ENCODE assay signal across 19 mouse cellular contexts in genomic region chr4:105940891-105941290, GRCm38 (mm10).
"Had no signal": no experiment of that assay in that cellular context is flagged by ENCODE, and none has a peak within 500 bp of the region (broad histone marks: within the 10 kb centered on the region; RNA-seq: fewer than 3 reads in every experiment).

No protein-coding gene starts in this region.

- H3K27ac ChIP-seq: midbrain, embryonic 10.5 days; midbrain, embryonic 12.5 days; neural tube, embryonic 13.5 days; neural tube, embryonic 15.5 days had no signal

- H3K4me3 ChIP-seq: midbrain, embryonic 10.5 days; midbrain, embryonic 12.5 days; myocyte; neural tube, embryonic 13.5 days; neural tube, embryonic 15.5 days had no signal

- H3K9me3 ChIP-seq: midbrain, embryonic 10.5 days; midbrain, embryonic 12.5 days; neural tube, embryonic 13.5 days; neural tube, embryonic 15.5 days had no signal

- DNase-seq: lung, adult 18-20 months; lung, embryonic 14.5 days; lung, postnatal 10 days; lung, postnatal 4 days; midbrain, embryonic 14.5 days; retina, postnatal 1 day; right cerebral cortex, adult 18-20 months; right cerebral cortex, postnatal 25 days; right cerebral cortex, postnatal 4 days; spleen, adult 18-20 months; thymus, adult 18-20 months; thymus, postnatal 14 days; thymus, postnatal 36 days had no signal

- H3K4me2 ChIP-seq: lung, embryonic 14.5 days; midbrain, embryonic 12.5 days; neural tube, embryonic 13.5 days; neural tube, embryonic 15.5 days had no signal

- H3K9ac ChIP-seq: lung, embryonic 14.5 days; midbrain, embryonic 12.5 days; neural tube, embryonic 13.5 days; neural tube, embryonic 15.5 days had no signal

- H3K4me1 ChIP-seq: midbrain, embryonic 12.5 days; neural tube, embryonic 15.5 days had no signal

- H3K27me3 ChIP-seq: midbrain, embryonic 12.5 days; neural tube, embryonic 13.5 days; neural tube, embryonic 15.5 days had no signal

- ATAC-seq: midbrain, embryonic 16.5 days had no signal

- H3K36me3 ChIP-seq: midbrain, embryonic 10.5 days; midbrain, embryonic 12.5 days; neural tube, embryonic 13.5 days; neural tube, embryonic 15.5 days had no signal
